In the genomic region with DNA sequence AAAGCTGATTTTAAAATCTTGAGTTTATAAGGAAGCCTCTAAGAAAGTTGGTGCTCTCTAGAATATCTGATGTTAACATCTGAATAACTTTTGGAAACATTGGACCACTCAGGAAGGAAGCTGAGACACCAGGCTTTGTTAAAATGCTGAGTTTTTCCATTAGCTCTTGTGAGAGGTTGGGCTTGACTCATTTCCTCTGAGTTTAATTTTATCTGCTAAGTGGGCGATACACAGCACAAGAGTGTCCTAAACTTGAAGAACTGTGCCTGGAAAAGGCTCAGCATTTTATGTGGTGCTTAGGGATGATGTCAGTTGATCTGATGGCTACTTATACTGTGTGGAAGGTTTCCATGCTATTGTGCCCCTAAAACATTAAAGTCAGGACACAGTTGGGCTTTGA, we compare ENCODE assay signal across 14 mouse cellular contexts.
DNase-seq lines count a peak whose midpoint lies in the region; ATAC-seq lines count a peak whose summit lies in the region.
"Had no signal": no experiment of that assay in that cellular context is flagged by ENCODE, and none has a peak within 500 bp of the region (broad histone marks: within the 10 kb centered on the region; RNA-seq: fewer than 3 reads in every experiment).

No protein-coding gene starts in this region.

- H3K27ac ChIP-seq in kidney, embryonic 15.5 days, result 0 out of 2 replicates have a peak overlapping the region, but pooled peaks have one; percentile 37
- H3K27ac ChIP-seq in heart, embryonic 14.5 days (replicated peaks in 1 of 2; ENCODE audit: control insufficient read depth in 1 of 2, insufficient read depth in 1 of 2, low read depth in 2 of 2, low read length in 2 of 2), result peak overlapping the region; percentile 28 to 55
- H3K27ac ChIP-seq: embryonic facial prominence, embryonic 15.5 days; hindbrain, embryonic 13.5 days; limb, embryonic 13.5 days had no signal

- H3K4me2 ChIP-seq in kidney, embryonic 15.5 days, result no peak overlapping the region
- H3K4me2 ChIP-seq in heart, embryonic 14.5 days (ENCODE audit: low read length), result no peak overlapping the region
- H3K4me2 ChIP-seq: embryonic facial prominence, embryonic 15.5 days; hindbrain, embryonic 13.5 days; limb, embryonic 13.5 days had no signal

- H3K27me3 ChIP-seq in kidney, embryonic 15.5 days, result no peaks in the 10 kb centered on the region
- H3K27me3 ChIP-seq in heart, embryonic 14.5 days (ENCODE audit: control insufficient read depth, insufficient read depth, low read length), result no peaks in the 10 kb centered on the region
- H3K27me3 ChIP-seq: CH12.LX; embryonic facial prominence, embryonic 15.5 days; hindbrain, embryonic 13.5 days; limb, embryonic 13.5 days had no signal

- DNase-seq in kidney, postnatal 10 days, result no peak
- peak; percentile 30 for DNase-seq in right cerebral cortex, adult 18-20 months
- DNase-seq in right cerebral cortex, postnatal 4 days, result no peak
- no peak for DNase-seq in gastrocnemius, adult 18-20 months (ENCODE audit: low spot score)
- DNase-seq: cerebellum, postnatal 10 days; lung, postnatal 4 days; thymus, postnatal 25 days had no signal

- ATAC-seq in kidney, embryonic 15.5 days (replicated peaks; ENCODE audit: low FRiP score), result no peak
- 0 out of 2 replicates have a peak, but pooled peaks have one; percentile 26 for ATAC-seq in heart, embryonic 14.5 days (ENCODE audit: insufficient number of reproducible peaks, insufficient read depth, low FRiP score, low read depth)
- ATAC-seq in megakaryocyte-erythroid progenitor cell, adult 5-6 weeks (replicated peaks; ENCODE audit: low FRiP score, low TSS enrichment, poor library complexity, severe bottlenecking), result no peak

- no peaks in the 10 kb centered on the region for H3K4me1 ChIP-seq in kidney, embryonic 15.5 days
- H3K4me1 ChIP-seq in heart, embryonic 14.5 days (ENCODE audit: control insufficient read depth in 2 of 2, insufficient read depth in 2 of 2, low read length in 2 of 2), result 0 out of 4 replicates have a peak, but pooled peaks cover 0 to 5% of the 10 kb centered on the region in 2 experiments
- H3K4me1 ChIP-seq: embryonic facial prominence, embryonic 15.5 days; hindbrain, embryonic 13.5 days; limb, embryonic 13.5 days had no signal

- H3K36me3 ChIP-seq in kidney, embryonic 15.5 days, result no peaks in the 10 kb centered on the region
- no peaks in the 10 kb centered on the region for H3K36me3 ChIP-seq in heart, embryonic 14.5 days (ENCODE audit: control insufficient read depth, insufficient read depth, low read length)
- H3K36me3 ChIP-seq: embryonic facial prominence, embryonic 15.5 days; hindbrain, embryonic 13.5 days; limb, embryonic 13.5 days had no signal

- WGBS in kidney, embryonic 15.5 days, result 80% methylated on average over 1 of the region's 1 CpGs
- 40% methylated on average over 1 of the region's 1 CpGs for WGBS in heart, embryonic 14.5 days

- H3K9me3 ChIP-seq in kidney, embryonic 15.5 days (replicated peaks), result no peaks in the 10 kb centered on the region
- no peaks in the 10 kb centered on the region for H3K9me3 ChIP-seq in heart, embryonic 14.5 days (ENCODE audit: control insufficient read depth, low read length)
- H3K9me3 ChIP-seq: embryonic facial prominence, embryonic 15.5 days; hindbrain, embryonic 13.5 days; limb, embryonic 13.5 days had no signal

- no peak overlapping the region for H3K9ac ChIP-seq in kidney, embryonic 15.5 days
- H3K9ac ChIP-seq in heart, embryonic 14.5 days (ENCODE audit: low read length), result no peak overlapping the region
- H3K9ac ChIP-seq: embryonic facial prominence, embryonic 15.5 days; hindbrain, embryonic 13.5 days; limb, embryonic 13.5 days had no signal

- no peak overlapping the region for H3K4me3 ChIP-seq in kidney, embryonic 15.5 days (replicated peaks)
- H3K4me3 ChIP-seq in heart, embryonic 14.5 days (ENCODE audit: control insufficient read depth in 1 of 2, insufficient read depth in 1 of 2, low read depth in 1 of 2, low read length in 2 of 2), result no peak overlapping the region
- H3K4me3 ChIP-seq: embryonic facial prominence, embryonic 15.5 days; hindbrain, embryonic 13.5 days; limb, embryonic 13.5 days had no signal
